26 mouse cellular contexts compared by ENCODE assay signal in genomic region chr10:38458975-38459374, GRCm38 (mm10).
DNase-seq lines count a peak whose midpoint lies in the region; ATAC-seq and TF ChIP-seq lines count a peak whose summit lies in the region.
"Had no signal": no experiment of that assay in that cellular context is flagged by ENCODE, and none has a peak within 500 bp of the region (broad histone marks: within the 10 kb centered on the region; RNA-seq: fewer than 3 reads in every experiment).

No protein-coding gene starts in this region.

- H3K4me1 ChIP-seq in embryonic facial prominence, embryonic 15.5 days: peaks cover 7% of the 10 kb centered on the region
- H3K4me1 ChIP-seq in limb, embryonic 14.5 days (ENCODE audit: control insufficient read depth, insufficient read depth, low read length): no peaks in the 10 kb centered on the region
- H3K4me1 ChIP-seq: forebrain, embryonic 13.5 days; hindbrain, embryonic 10.5 days; intestine, embryonic 15.5 days; liver, embryonic 12.5 days had no signal

- H3K27ac ChIP-seq in embryonic facial prominence, embryonic 15.5 days (replicated peaks): peak overlapping the region; percentile 78; the same call in 1 of the 2 replicates
- H3K27ac ChIP-seq in limb, embryonic 14.5 days (replicated peaks; ENCODE audit: low read depth, low read length): no peak overlapping the region
- H3K27ac ChIP-seq: embryonic facial prominence, embryonic 12.5 days; forebrain, embryonic 13.5 days; hindbrain, embryonic 10.5 days; intestine, embryonic 15.5 days; kidney, postnatal 0 days; limb, embryonic 13.5 days; liver, embryonic 12.5 days; macrophage had no signal

- peak; percentile 42 for DNase-seq in NIH3T3 (ENCODE audit: low read depth)
- DNase-seq in embryo, embryonic 11 days: peak; percentile 23
- DNase-seq in limb, embryonic 14.5 days (ENCODE audit: low spot score): peak; percentile 62
- DNase-seq in cerebellum, postnatal 14 days: no peak
- no peak for DNase-seq in frontal cortex, postnatal 10 days (ENCODE audit: low spot score in 2 of 2)
- no peak for DNase-seq in gastrocnemius, adult 18-20 months (ENCODE audit: low spot score)
- DNase-seq: adrenal gland, postnatal 10 days; cerebellum, adult 8-10 months; cerebellum, postnatal 36 days; heart, postnatal 14 days; kidney, adult 2 months; layer of hippocampus, adult 9-11 months; liver, postnatal 0 days; midbrain, embryonic 14.5 days had no signal

- no peak for TF ChIP-seq POLR2A in limb, embryonic 14.5 days (IDR thresholded peaks at IDR 0.05; ENCODE audit: borderline replicate concordance, extremely low read depth, insufficient read depth, insufficient read length)

- ATAC-seq in embryonic facial prominence, embryonic 15.5 days (ENCODE audit: insufficient number of reproducible peaks, low FRiP score, low TSS enrichment, low read depth): peak; percentile 88
- ATAC-seq in limb, embryonic 14.5 days (ENCODE audit: low FRiP score, low read depth): peak; percentile 62
- ATAC-seq: activated CD4-positive, CD25-positive, alpha-beta regulatory T cell, adult 4 months; CD4-positive, CD25-positive, alpha-beta regulatory T cell, adult 4 months; forebrain, embryonic 13.5 days; hindbrain, embryonic 16.5 days; intestine, embryonic 15.5 days; liver, embryonic 12.5 days; liver, postnatal 0 days had no signal

- H3K4me2 ChIP-seq in embryonic facial prominence, embryonic 15.5 days (replicated peaks): no peak overlapping the region
- H3K4me2 ChIP-seq in limb, embryonic 14.5 days (replicated peaks; ENCODE audit: low read depth, low read length, severe bottlenecking): no peak overlapping the region
- H3K4me2 ChIP-seq: embryonic facial prominence, embryonic 12.5 days; forebrain, embryonic 13.5 days; intestine, embryonic 15.5 days; limb, embryonic 13.5 days; liver, embryonic 12.5 days had no signal

- no peaks in the 10 kb centered on the region for H3K9me3 ChIP-seq in embryonic facial prominence, embryonic 15.5 days (replicated peaks)
- no peaks in the 10 kb centered on the region for H3K9me3 ChIP-seq in limb, embryonic 14.5 days (ENCODE audit: control insufficient read depth, low read length)
- H3K9me3 ChIP-seq: embryonic facial prominence, embryonic 12.5 days; forebrain, embryonic 13.5 days; hindbrain, embryonic 10.5 days; intestine, embryonic 15.5 days; limb, embryonic 13.5 days; liver, embryonic 12.5 days had no signal

- 20% methylated on average over 3 of the region's 3 CpGs for WGBS in embryonic facial prominence, embryonic 15.5 days
- 12% methylated on average over 3 of the region's 3 CpGs for WGBS in limb, embryonic 14.5 days

- H3K27me3 ChIP-seq in embryonic facial prominence, embryonic 15.5 days: no peaks in the 10 kb centered on the region
- H3K27me3 ChIP-seq in limb, embryonic 14.5 days (ENCODE audit: control insufficient read depth, insufficient read depth, low read length): no peaks in the 10 kb centered on the region
- H3K27me3 ChIP-seq: embryonic facial prominence, embryonic 12.5 days; forebrain, embryonic 13.5 days; intestine, embryonic 15.5 days; limb, embryonic 13.5 days; liver, embryonic 12.5 days had no signal

- H3K9ac ChIP-seq in embryonic facial prominence, embryonic 15.5 days: no peak overlapping the region
- H3K9ac ChIP-seq in limb, embryonic 14.5 days (ENCODE audit: low read depth, low read length, severe bottlenecking): no peak overlapping the region
- H3K9ac ChIP-seq: embryonic facial prominence, embryonic 12.5 days; forebrain, embryonic 13.5 days; intestine, embryonic 15.5 days; limb, embryonic 13.5 days; liver, embryonic 12.5 days; liver, postnatal 0 days had no signal

- H3K4me3 ChIP-seq in embryonic facial prominence, embryonic 15.5 days (replicated peaks): no peak overlapping the region
- H3K4me3 ChIP-seq in limb, embryonic 14.5 days (replicated peaks; ENCODE audit: low read length): no peak overlapping the region
- H3K4me3 ChIP-seq: embryonic facial prominence, embryonic 12.5 days; forebrain, embryonic 13.5 days; hindbrain, embryonic 10.5 days; intestine, embryonic 15.5 days; limb, embryonic 13.5 days; liver, embryonic 12.5 days had no signal

- no peaks in the 10 kb centered on the region for H3K36me3 ChIP-seq in embryonic facial prominence, embryonic 15.5 days
- H3K36me3 ChIP-seq in limb, embryonic 14.5 days (ENCODE audit: control insufficient read depth, insufficient read depth, low read length): no peaks in the 10 kb centered on the region
- H3K36me3 ChIP-seq: embryonic facial prominence, embryonic 12.5 days; hindbrain, embryonic 10.5 days; intestine, embryonic 15.5 days; limb, embryonic 13.5 days; liver, embryonic 12.5 days had no signal

Comparison
In these comparisons a context has a peak if more than half of its experiments do, and no peak if none do; other contexts are left out.
1. DNase-seq: peak in NIH3T3 (single experiment), embryo, embryonic 11 days (single experiment) and limb, embryonic 14.5 days (single experiment); none in cerebellum, postnatal 14 days (0 of 2), frontal cortex, postnatal 10 days (0 of 2) and gastrocnemius, adult 18-20 months (single experiment).